25 mouse cellular contexts compared by ENCODE assay signal in genomic region chr17:81599072-81599471, GRCm38 (mm10).
"Had no signal": no experiment of that assay in that cellular context is flagged by ENCODE, and none has a peak within 500 bp of the region (broad histone marks: within the 10 kb centered on the region; RNA-seq: fewer than 3 reads in every experiment).

No protein-coding gene starts in this region.

- H3K4me3 ChIP-seq: heart, embryonic 10.5 days; heart, embryonic 12.5 days; hindbrain, embryonic 10.5 days; hindbrain, embryonic 12.5 days; intestine, embryonic 15.5 days; layer of hippocampus, adult 2 months; left cerebral cortex, adult 2 months; limb, embryonic 10.5 days; limb, embryonic 12.5 days; liver, embryonic 13.5 days had no signal

- H3K27me3 ChIP-seq: heart, embryonic 12.5 days; hindbrain, embryonic 12.5 days; intestine, embryonic 15.5 days; limb, embryonic 12.5 days; liver, embryonic 13.5 days had no signal

- H3K36me3 ChIP-seq: hindbrain, embryonic 10.5 days; hindbrain, embryonic 12.5 days; intestine, embryonic 15.5 days; limb, embryonic 10.5 days; limb, embryonic 12.5 days; liver, embryonic 13.5 days had no signal

- DNase-seq: gastrocnemius, postnatal 10 days; gastrocnemius, postnatal 25 days; heart, adult 18-20 months; heart, postnatal 10 days; heart, postnatal 4 days; kidney, adult 18-20 months; kidney, adult 8-10 months; kidney, postnatal 10 days; kidney, postnatal 25 days; kidney, postnatal 4 days; liver; liver, embryonic 13.5 days had no signal

- ATAC-seq: hindbrain, embryonic 16.5 days; inflammation-experienced regulatory T-cells, adult 6 months; intestine, embryonic 15.5 days; intestine, postnatal 0 days had no signal

- H3K4me1 ChIP-seq: heart, embryonic 10.5 days; hindbrain, embryonic 10.5 days; hindbrain, embryonic 12.5 days; intestine, embryonic 15.5 days; limb, embryonic 10.5 days; limb, embryonic 12.5 days; liver, embryonic 13.5 days had no signal

- H3K9ac ChIP-seq: heart, embryonic 12.5 days; hindbrain, embryonic 12.5 days; hindbrain, embryonic 14.5 days; intestine, embryonic 15.5 days; limb, embryonic 12.5 days; liver, embryonic 13.5 days had no signal

- H3K27ac ChIP-seq: heart, embryonic 10.5 days; hindbrain, embryonic 10.5 days; hindbrain, embryonic 12.5 days; hindbrain, embryonic 14.5 days; intestine, embryonic 15.5 days; layer of hippocampus, adult 2 months; left cerebral cortex, adult 2 months; limb, embryonic 10.5 days; limb, embryonic 12.5 days; liver, embryonic 13.5 days had no signal

- H3K9me3 ChIP-seq: heart, embryonic 10.5 days; heart, embryonic 12.5 days; hindbrain, embryonic 12.5 days; intestine, embryonic 15.5 days; limb, embryonic 10.5 days; limb, embryonic 12.5 days; liver, embryonic 13.5 days had no signal
